Mouse (Mus musculus): ENCODE data around the gene Dtx3. TPM values are rescaled to one million over a fixed set of nuclear protein-coding genes. Genes with fewer than 3 reads are reported as not detected.
A peak's percentile ranks its signal among the peaks of the same experiment; 100 is the strongest.
"Not testable (repeated sequence)": the region's sequence is repeated elsewhere in the genome, so short reads cannot be mapped to it uniquely, and the experiment has no call there.

Dtx3 gene
- polyA plus RNA-seq, 1 experiment from 2014 or later = 33.2 TPM

GRCm38 (mm10) chr10:127200279-127200678, 4.8 kb upstream of the Dtx3 start:
- H3K27me3 ChIP-seq (replicated peaks) = no peaks in the 10 kb centered on the region
- WGBS (ENCODE audit: insufficient replicate concordance) = 76% methylated on average over 8 of the region's 8 CpGs
- H3K4me2 ChIP-seq = no peak overlapping the region
- ATAC-seq = no peak
- peaks cover 82% of the 10 kb centered on the region for H3K36me3 ChIP-seq
- peaks cover 76% of the 10 kb centered on the region for H3K4me1 ChIP-seq
- no peaks in the 10 kb centered on the region for H3K9me3 ChIP-seq (replicated peaks)
- no peak overlapping the region for H3K9ac ChIP-seq
- no peak overlapping the region for H3K4me3 ChIP-seq
- peak overlapping the region; percentile 62; the same call in 1 of the 2 replicates for H3K27ac ChIP-seq

DNA sequence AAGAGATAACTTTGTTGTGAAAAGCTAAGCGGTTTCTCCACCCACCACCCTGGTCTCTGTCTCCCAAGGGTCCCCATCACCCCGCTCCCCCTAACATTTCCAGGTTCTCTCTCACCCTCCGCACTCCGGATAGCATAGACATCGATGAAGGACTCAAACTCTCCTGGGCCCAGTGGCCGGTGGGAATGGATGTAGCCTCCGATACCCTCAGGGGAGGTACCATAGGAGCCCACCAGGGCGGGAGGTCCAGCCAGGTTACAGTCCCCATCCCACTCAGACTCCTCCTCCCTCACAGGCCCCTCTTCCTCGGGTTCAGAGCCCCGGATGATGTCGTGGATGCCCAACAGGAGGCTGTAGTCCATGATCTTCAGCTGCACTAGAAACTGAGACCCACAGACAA, 3.9 kb upstream of the Dtx3 start:
- H3K36me3 ChIP-seq = peaks cover 74% of the 10 kb centered on the region
- no peak overlapping the region for H3K4me2 ChIP-seq
- H3K27ac ChIP-seq = peak overlapping the region; percentile 62; the same call in 1 of the 2 replicates
- H3K4me1 ChIP-seq = peaks cover 74% of the 10 kb centered on the region
- peak overlapping the region; percentile 42; the same call in 1 of the 2 replicates for H3K9ac ChIP-seq
- ATAC-seq = no peak
- H3K9me3 ChIP-seq (replicated peaks) = no peaks in the 10 kb centered on the region
- WGBS (ENCODE audit: insufficient replicate concordance) = 88% methylated on average over 11 of the region's 11 CpGs
- no peak overlapping the region for H3K4me3 ChIP-seq
- no peaks in the 10 kb centered on the region for H3K27me3 ChIP-seq (replicated peaks)

GRCm38 (mm10) chr10:127199068-127199467, 3.5 kb upstream of the Dtx3 start:
- Histone ChIP-seq H3K27me3 (replicated peaks) (no peaks in the 10 kb centered on the region), H3K4me2 (no peak overlapping the region), H3K4me3 (no peak overlapping the region), H3K27ac (peak overlapping the region; percentile 30), H3K9ac (peak overlapping the region; percentile 42; the same call in 1 of the 2 replicates), H3K36me3 (peaks cover 71% of the 10 kb centered on the region), H3K9me3 (replicated peaks) (no peaks in the 10 kb centered on the region), H3K4me1 (peaks cover 74% of the 10 kb centered on the region)
- ATAC-seq = no peak
- WGBS (ENCODE audit: insufficient replicate concordance) = 80% methylated on average over 5 of the region's 5 CpGs

GRCm38 (mm10) chr10:127198492-127198891, 3.0 kb upstream of the Dtx3 start:
- Histone ChIP-seq H3K9ac (no peak overlapping the region), H3K4me3 (no peak overlapping the region), H3K9me3 (replicated peaks) (no peaks in the 10 kb centered on the region), H3K4me1 (peaks cover 72% of the 10 kb centered on the region), H3K4me2 (no peak overlapping the region), H3K36me3 (peaks cover 65% of the 10 kb centered on the region), H3K27ac (peak overlapping the region; percentile 30), H3K27me3 (replicated peaks) (no peaks in the 10 kb centered on the region)
- ATAC-seq = no peak
- WGBS (ENCODE audit: insufficient replicate concordance) = 56% methylated on average over 2 of the region's 2 CpGs

DNA sequence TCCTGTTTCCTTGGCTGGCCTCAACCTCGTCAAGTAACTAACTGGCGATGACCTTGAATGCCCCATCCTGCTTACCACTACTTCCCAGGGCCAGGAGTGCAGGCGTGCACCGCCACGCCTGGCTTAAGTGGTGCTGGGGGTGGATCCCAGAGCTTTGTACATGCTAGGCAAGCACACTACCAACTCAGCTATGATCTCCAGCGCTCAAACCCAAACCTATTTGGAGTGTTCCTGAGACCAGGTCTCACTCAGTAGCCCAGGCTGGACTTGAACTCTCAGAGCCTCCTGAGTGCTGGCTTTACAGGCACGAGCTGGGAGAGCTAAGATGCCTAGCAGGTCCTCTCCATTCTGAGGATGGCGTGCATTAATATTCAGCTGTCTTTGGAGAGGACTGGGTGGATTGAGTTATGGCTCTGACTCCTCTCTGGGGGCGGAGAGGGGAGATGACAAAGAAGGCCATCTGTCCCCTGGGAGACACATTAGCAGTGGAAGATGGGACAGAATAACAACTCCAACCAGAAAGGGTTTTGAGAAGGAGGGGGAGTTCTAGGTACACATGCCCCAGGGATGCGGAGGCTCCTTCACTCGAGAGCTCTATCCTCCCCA, 2.1 kb upstream of the Dtx3 start:
- Histone ChIP-seq H3K4me3 (no peak overlapping the region), H3K9me3 (replicated peaks) (no peaks in the 10 kb centered on the region), H3K27ac (peak overlapping the region; percentile 30; the same call in 1 of the 2 replicates), H3K4me2 (no peak overlapping the region), H3K36me3 (peaks cover 62% of the 10 kb centered on the region), H3K4me1 (peaks cover 72% of the 10 kb centered on the region), H3K27me3 (replicated peaks) (no peaks in the 10 kb centered on the region), H3K9ac (no peak overlapping the region)
- no peak for ATAC-seq
- WGBS (ENCODE audit: insufficient replicate concordance) = 79% methylated on average over 11 of the region's 11 CpGs

GRCm38 (mm10) chr10:127197104-127197503, 1.6 kb upstream of the Dtx3 start:
- Histone ChIP-seq H3K9ac (no peak overlapping the region), H3K27ac (0 out of 2 replicates have a peak overlapping the region, but pooled peaks have one; percentile 30), H3K36me3 (peaks cover 59% of the 10 kb centered on the region), H3K4me1 (peaks cover 72% of the 10 kb centered on the region), H3K4me3 (no peak overlapping the region), H3K4me2 (no peak overlapping the region), H3K9me3 (replicated peaks) (no peaks in the 10 kb centered on the region), H3K27me3 (replicated peaks) (no peaks in the 10 kb centered on the region)
- 80% methylated on average over 8 of the region's 8 CpGs for WGBS (ENCODE audit: insufficient replicate concordance)
- no peak for ATAC-seq

GRCm38 (mm10) chr10:127196392-127196791, 864 bp upstream of the Dtx3 start:
- Histone ChIP-seq H3K4me3 (peak overlapping the region; percentile 80), H3K9me3 (replicated peaks) (no peaks in the 10 kb centered on the region), H3K36me3 (peaks cover 52% of the 10 kb centered on the region), H3K4me1 (peaks cover 74% of the 10 kb centered on the region), H3K27ac (peak overlapping the region; percentile 90), H3K27me3 (replicated peaks) (no peaks in the 10 kb centered on the region), H3K9ac (peak overlapping the region; percentile 94), H3K4me2 (peak overlapping the region; percentile 80)
- WGBS (ENCODE audit: insufficient replicate concordance) = 61% methylated on average over 5 of the region's 5 CpGs
- ATAC-seq = no peak

- ATAC-seq = peak; percentile 56
- H3K4me2 ChIP-seq = peak overlapping the region; percentile 80
- H3K4me3 ChIP-seq = peak overlapping the region; percentile 80
- peaks cover 78% of the 10 kb centered on the region for H3K4me1 ChIP-seq
- H3K9me3 ChIP-seq (replicated peaks) = no peaks in the 10 kb centered on the region
- H3K36me3 ChIP-seq = peaks cover 35% of the 10 kb centered on the region
- peak overlapping the region; percentile 90 for H3K27ac ChIP-seq
- no peaks in the 10 kb centered on the region for H3K27me3 ChIP-seq (replicated peaks)
- peak overlapping the region; percentile 94 for H3K9ac ChIP-seq
- WGBS (ENCODE audit: insufficient replicate concordance) = 6% methylated on average over 22 of the region's 22 CpGs
These were observed 850 bp downstream of the Dtx3 start for GRCm38 (mm10) chr10:127194428-127195327.

- Histone ChIP-seq H3K36me3 (peaks cover 18% of the 10 kb centered on the region), H3K27me3 (replicated peaks) (peaks cover 3% of the 10 kb centered on the region; the same call in 1 of the 2 replicates), H3K4me3 (no peak overlapping the region), H3K27ac (peak overlapping the region; percentile 81), H3K9ac (no peak overlapping the region), H3K4me1 (peaks cover 85% of the 10 kb centered on the region), H3K9me3 (replicated peaks) (no peaks in the 10 kb centered on the region), H3K4me2 (peak overlapping the region; percentile 80)
- WGBS (ENCODE audit: insufficient replicate concordance) = 73% methylated on average over 9 of the region's 9 CpGs
- ATAC-seq = no peak
These were observed 2.5 kb downstream of the Dtx3 start for GRCm38 (mm10) chr10:127193011-127193410.

DNA sequence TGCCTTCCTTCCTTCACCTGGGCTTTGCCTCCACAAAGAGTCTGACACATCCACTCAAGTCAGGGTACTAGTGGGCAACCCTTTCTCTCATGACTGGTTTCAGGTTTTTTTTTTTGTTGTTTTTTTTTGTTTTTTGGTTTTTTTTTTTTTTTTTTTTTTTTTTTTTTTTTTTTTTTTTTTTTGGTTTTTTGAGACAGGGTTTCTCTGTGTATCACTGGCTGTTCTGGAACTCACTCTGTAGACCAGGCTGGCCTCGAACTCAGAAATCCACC, 3.5 kb downstream of the Dtx3 start:
- not testable (repeated sequence) for H3K9ac ChIP-seq; H3K4me2 ChIP-seq; H3K27me3 ChIP-seq (replicated peaks); H3K9me3 ChIP-seq (replicated peaks); ATAC-seq; H3K4me3 ChIP-seq
- peaks cover 11% of the 10 kb centered on the region for H3K36me3 ChIP-seq
- H3K27ac ChIP-seq = peak overlapping the region; percentile 93
- WGBS (ENCODE audit: insufficient replicate concordance) = 79% methylated on average over 1 of the region's 1 CpGs
- peaks cover 88% of the 10 kb centered on the region for H3K4me1 ChIP-seq

DNA sequence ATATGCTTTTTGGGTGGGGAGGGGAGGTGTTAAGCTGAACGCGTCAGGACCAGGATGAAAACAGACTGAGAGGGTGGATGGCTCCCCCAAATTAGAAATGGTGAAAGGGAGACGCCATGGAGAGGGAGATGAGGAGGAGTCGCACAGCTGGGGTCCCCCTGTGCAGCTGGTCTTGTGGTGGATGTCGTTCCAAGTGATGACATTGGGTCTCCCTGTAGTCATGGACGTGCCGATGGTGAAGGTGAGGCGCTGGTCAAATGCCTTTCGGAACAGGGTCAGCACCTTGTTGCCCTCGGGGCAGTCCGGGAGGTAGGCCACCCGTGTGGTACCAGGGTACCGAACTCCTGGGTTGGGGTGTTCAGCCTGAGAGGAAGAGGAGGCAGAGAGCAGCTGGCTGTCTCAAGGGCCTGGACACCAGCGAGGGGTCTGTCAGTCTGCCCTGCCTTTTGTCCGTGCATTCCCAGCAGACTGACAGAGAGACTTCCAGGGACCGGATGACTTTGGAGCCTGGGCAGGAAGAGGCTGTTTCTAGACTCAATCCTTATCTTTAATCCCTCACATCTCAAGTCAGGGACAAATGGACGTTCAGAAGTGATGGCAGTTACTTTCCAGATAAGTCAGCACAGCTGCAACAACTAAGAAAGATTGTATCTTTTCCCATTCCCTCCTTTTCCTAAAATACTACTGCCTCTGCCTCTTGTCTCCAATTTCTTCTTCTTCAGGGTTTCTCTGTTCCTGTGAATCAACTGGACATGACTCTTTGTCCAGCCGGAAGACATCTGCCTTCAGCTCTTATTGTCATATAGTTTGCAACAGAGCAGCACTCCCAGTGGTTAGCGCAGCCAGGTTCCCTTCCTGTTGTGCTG, 4.1 kb downstream of the Dtx3 start:
- H3K4me1 ChIP-seq = peaks cover 84% of the 10 kb centered on the region
- peak overlapping the region; percentile 93 for H3K27ac ChIP-seq
- H3K4me2 ChIP-seq = peak overlapping the region; percentile 95
- no peaks in the 10 kb centered on the region; the same call in 1 of the 2 replicates for H3K9me3 ChIP-seq (replicated peaks)
- peaks cover 7% of the 10 kb centered on the region; the same call in 1 of the 2 replicates for H3K27me3 ChIP-seq (replicated peaks)
- H3K4me3 ChIP-seq = no peak overlapping the region
- H3K36me3 ChIP-seq = peaks cover 16% of the 10 kb centered on the region
- WGBS (ENCODE audit: insufficient replicate concordance) = 56% methylated on average over 19 of the region's 19 CpGs
- no peak for ATAC-seq
- H3K9ac ChIP-seq = peak overlapping the region; percentile 82
